Mouse (Mus musculus): ENCODE results near the gene Cnga3. TPM values are rescaled to one million over a fixed set of nuclear protein-coding genes. Genes with fewer than 3 reads are reported as not detected.
A peak's percentile ranks its signal among the peaks of the same experiment; 100 is the strongest.

The Cnga3 gene
- total RNA-seq, 2 experiments from 2014 or later, result 0.41 to 0.49 TPM

DNA sequence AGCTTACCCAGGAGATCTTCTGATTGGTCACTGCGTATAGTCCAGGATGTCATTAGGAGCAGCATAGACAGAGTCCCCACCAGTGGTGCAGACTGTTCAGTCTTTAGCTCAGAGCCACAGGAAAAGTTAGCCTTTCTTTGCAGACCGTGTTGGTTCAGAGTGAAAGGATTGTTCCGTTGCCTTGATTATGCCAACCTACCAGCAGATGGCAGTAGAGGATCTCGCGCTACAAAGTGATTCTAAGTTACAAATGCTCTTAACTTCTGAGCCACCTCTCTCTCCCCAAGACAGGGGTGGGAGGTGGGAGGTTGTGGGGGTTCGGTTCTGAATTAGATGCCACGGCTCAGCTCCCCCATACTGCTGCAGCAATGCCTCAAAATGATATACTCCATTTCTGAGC is 58.2 kb downstream of the Cnga3 start:
- DNase-seq (ENCODE audit: low spot score in 2 of 2), result peak in 1 of 2 experiments; percentile 56

DNA sequence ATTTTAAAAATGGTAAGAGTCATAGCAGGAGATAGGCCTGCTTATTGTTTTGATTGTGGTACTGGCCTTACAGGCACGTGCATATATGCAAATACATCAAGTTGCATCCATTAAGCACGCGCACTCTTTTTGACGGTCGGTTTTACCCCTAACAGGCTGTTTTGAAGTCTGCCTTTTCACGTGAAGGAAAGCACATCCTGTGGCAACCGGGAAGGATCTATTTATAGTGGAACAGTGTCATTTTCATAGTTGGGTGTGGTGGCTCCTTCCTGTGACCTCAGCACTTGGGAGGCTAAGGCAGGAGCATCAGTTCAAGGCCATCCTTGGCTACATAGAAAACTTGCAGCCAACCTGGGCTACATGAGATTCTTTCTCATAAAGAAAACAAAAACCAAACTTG is 72.3 kb downstream of the Cnga3 start:
- no peak for DNase-seq (ENCODE audit: low spot score in 2 of 2)

DNA sequence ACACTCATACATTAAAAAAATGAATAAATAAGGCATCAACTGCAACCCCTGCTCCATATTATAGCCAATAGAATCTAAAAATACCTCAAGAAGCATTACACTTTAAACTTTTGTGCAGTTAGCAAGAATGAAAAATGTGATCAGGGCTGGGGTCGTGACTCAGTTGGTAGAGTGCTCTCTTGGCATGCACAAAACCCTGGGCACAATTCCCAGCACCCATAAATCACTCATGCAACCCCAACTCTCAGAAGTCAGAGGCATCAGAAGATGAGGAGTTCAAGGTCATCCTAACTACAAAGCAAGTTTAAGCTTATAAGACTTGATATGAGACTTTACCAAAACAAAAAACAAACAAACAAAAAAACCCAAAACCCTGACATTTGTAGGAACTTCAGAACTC is 73.5 kb downstream of the Cnga3 start:
- DNase-seq (ENCODE audit: low spot score in 2 of 2), result no peak

DNA sequence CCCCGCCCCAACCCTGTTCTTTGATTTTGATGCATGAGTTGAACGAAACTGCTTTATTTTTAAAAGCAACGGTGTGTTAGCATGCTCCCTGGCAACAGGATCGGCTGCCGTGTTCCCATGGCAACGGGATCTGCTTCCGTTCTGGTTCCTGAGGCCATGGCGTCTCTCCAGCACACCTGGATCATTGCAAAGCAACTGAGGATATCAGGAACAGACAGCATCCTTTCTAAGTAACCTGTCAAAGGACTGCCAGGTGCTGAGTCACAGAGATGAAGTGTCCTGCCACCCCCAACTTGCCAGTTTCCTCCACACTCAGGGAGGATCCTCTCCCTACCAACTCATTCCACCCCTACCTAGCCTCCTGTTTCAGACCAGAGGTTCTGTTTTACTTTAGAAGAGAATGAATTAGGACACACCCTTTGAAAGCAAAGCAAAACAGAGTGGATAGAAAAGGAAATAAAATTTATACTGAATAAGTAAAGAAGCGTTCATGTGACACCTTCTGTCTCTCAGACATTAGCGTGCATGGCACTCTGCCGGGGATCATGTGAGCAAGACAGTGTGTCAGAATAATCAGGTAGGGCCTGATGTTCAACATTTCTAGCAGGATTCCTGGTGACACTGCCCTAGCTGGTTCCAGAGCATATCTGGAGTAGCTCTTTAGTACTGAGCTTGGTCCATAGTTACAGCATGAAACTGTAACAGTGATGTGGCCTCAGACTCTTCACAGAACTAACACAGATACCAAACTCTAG is 74.1 kb downstream of the Cnga3 start:
- DNase-seq (ENCODE audit: low spot score in 2 of 2), result no peak

DNA sequence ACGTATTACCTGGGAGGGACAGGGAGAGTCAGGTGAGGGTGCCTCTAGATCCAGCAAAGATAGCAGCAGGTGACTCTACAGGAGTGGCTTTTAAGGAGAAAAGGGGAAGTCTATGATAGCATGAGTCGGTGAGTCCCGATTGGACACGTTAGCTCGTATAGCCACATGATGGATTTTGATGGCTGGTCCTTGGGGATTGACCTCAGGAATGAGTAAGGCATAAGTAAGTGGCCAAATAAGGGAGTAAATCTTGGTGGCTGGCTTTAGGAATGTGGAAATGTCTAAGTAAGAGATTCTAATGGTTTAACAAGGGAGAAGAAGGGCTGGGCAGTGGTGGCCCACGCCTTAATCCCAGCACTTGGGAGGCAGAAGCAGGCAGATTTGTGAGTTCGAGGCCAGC is 74.7 kb downstream of the Cnga3 start:
- no peak for DNase-seq (ENCODE audit: low spot score in 2 of 2)

DNA sequence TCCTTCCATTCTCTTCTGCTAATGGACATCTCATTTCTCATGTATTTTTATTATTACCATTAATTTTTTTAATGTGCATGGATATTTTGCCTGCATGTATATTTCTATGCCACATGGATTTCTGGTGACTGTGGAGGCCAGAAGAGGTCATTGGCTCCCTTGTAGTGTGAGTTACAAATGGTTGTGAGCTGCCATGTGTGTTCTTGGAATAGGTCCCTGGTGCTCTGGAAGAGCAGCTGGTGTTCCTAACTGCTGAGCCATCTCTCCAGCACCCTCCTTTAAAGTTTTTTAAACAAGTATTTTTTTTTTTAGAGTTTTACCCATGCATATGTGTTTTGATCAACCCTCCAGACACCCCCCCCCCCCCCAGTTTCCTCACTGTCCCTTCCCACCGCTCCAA is 82.2 kb downstream of the Cnga3 start:
- DNase-seq (ENCODE audit: low spot score in 2 of 2), result no peak

DNA sequence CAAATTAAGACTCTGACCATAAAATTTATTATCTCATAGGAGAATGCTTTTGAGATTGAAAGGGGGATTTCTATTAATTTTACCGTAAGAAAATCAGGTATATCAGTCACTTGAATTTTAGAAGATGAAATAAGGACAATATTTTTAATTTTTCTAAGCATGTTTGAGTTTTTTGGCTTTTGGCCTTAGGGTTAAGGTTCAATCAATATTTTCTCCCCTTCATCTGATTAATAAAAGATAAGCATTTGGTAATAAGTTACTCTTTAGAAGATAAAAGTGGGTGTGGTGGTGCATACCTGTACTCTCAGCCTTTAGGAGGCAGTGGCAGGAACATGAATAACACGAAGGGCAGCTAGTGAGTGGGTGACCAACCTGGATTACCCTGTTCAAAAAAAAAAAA is 84.7 kb downstream of the Cnga3 start:
- DNase-seq (ENCODE audit: low spot score in 2 of 2), result no peak

DNA sequence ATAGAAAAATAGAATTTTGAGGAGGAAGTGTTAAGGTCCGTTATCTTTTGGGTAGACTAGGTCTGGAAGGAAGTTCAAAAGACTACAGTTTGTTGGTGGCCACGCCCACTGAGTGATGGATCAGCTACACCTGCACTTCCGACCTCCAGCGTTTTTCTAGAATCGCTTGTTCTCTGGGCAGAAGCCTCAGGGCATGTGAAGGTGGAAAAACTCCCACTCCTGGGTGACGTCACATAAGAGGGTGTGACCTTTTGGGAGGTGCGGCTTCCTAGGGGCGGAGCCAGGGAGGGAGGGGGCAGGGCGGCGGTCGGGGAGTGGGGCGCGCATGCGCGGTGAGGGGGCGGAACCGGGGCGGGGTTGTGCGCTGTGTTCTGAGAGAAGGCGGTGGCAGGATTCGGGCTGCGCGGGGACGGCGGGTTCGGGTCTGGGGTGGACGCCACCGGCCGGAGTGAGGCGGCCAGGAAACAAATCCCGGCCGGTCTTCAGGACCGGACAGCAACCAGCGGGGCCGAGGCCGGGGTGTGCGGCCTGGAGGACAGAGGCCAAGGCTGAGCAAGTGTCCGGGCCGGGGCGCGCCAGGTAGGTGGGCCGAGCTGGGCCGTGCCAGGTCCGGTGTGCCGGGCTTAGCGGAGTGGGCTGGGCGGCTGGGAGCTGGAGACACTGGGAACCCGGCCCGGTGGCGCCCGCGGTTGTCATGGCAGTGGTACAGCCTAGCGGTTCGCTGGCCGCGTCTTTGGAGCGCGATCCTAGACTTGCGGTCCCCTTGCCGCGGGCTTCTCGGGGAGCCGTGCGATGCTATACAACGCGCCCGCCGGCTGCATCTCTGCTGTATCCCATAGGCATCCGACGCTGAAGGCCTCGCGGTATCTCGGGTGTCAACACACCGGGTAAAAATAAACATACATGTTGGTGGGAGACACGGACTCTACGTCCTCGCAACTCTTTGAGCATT is 85.6 kb downstream of the Cnga3 start, which contains the start of gene Inpp4a:
Gene Inpp4a, plus strand, starts transcription at position 326 of the 952 bp plus-strand sequence.
- DNase-seq (ENCODE audit: low spot score in 2 of 2), result peak; percentile 98

DNA sequence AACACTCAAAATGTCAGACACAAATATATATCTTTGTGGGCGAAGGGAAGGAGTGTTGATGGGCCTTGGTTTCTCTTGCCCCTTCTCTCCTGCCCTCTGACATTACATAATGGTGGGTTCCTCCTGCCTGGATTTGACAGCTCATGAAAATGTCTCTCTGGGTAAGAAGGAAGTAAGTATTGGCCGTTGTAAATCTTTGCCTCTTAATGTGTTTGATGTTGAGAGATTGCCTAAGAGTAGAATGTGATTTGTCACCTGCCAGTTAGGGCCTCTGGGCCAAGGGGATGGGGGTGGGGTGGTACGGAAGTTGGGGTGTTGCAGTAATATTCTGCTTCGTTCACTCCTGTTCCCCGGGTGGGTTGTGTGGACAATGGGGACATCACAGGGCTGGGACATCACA is 86.4 kb downstream of the Cnga3 start:
- no peak for DNase-seq (ENCODE audit: low spot score in 2 of 2)

DNA sequence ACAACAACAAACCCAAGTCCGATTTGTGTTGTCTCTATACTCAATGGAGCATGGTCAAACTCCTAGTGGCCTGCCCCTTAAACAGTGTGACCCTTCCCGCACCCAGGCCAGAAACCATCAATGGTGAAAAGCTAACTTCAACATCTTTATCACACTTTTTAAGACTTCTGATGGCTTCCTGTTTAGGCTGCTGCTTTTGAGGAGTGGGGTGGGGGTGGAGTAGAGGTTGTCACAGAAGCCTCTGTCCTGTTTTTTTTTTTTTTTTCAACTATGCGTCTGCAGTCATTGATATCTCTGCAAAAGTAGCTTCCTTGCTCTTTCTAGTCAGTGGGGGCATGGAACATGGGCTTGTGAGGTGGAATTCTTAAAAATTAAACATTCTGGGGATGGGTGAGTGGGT is 88.6 kb downstream of the Cnga3 start:
- no peak for DNase-seq (ENCODE audit: low spot score in 2 of 2)

DNA sequence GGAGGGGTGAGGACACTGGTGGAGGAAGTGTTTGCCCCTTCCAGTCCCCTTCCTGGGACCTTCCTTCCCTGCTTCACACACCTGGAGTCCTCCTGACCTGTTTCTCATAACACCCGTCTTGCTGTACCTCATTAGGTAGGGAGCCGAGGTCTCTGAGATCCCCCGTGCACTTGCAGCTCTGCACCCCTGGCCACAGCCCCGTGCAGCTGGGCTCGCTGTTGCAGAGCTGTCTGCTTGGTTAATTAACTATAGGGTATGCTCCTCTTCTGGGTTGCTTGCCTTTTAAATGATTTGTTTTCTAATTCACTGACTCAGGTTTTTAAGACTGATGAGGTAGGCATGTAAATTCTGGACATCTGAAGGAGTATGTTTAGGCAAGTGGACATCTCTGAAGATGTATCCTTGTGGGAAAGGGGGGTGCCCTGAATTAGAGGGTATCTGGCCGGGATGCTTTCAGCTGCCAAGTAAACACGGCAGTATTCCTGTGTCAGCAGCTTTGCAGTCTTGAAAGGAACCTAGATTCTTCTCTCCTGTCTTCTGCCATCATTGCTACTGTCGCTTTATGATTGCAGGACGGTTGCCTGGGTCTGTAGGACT is 91.6 kb downstream of the Cnga3 start:
- no peak for DNase-seq (ENCODE audit: low spot score in 2 of 2)

DNA sequence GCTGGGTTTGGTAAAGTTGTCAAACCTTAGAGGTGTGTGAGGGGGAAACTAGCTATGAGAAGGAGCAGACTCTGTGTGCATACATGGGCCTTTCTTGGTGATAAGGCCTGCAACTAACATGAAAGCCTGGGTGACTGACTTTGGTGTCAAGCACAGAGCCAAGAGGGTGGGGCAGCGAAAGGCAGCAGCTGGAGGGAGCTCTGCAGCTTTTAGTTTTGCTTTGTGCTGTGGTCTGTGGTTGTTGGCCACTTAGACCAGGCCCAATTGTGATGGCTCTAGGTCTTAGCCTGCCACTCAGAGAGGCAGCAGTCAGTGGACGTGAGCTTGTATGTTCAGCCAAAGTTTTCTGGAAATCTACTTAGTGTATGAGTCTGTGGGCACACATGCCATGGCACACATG is 93.4 kb downstream of the Cnga3 start:
- no peak for DNase-seq (ENCODE audit: low spot score in 2 of 2)

DNA sequence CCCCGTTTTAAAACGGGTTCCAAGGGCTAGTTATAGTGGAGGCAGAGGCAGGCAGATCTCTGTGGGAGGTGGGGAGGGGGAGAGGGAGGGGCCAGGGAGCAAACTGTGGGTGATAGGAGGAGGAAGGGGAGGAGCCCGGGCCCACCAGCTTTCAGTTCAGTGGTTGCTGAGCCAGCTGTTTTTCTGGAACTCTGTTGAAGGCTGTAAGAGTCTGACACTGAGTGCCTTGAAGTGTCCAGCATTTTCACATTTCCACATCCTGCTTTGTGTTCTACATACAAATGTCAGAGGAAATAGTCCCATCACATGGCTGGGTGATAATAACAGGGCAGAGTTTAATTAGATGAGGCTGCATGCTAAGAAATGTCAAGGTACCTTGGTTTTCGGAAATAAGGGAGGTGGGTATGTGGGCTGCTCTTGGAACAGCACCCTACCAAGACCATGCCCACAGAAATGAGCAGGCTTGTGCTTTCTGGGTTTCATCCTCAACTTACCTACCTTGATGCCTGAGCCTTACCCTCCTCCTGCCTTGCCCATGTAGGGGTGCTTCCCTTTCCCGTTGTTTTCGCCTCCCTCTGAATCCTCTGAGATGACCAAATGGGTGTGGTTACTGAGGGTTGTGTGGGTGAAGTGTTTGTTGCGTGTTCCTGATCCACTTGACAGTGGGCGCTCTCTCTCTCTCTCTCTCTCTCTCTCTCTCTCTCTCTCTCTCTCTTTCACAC is 93.9 kb downstream of the Cnga3 start:
- DNase-seq (ENCODE audit: low spot score in 2 of 2), result no peak

DNA sequence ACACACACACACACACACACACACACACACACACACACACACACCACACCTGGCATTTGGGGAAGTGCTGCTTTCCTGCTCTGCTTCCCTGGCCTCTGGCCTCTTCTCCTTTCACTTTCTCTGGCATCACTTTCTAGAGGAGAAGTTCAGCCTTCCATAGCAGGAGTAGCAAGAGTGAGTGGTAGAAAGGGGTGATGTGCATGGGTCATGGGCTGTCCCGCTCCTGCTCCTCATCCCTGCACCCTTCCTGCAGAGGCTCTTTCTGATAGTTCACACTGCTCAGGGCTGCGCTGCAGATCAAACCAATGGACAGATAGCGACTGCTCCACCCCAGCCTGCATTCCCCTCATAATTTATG is 94.5 kb downstream of the Cnga3 start:
- no peak for DNase-seq (ENCODE audit: low spot score in 2 of 2)

DNA sequence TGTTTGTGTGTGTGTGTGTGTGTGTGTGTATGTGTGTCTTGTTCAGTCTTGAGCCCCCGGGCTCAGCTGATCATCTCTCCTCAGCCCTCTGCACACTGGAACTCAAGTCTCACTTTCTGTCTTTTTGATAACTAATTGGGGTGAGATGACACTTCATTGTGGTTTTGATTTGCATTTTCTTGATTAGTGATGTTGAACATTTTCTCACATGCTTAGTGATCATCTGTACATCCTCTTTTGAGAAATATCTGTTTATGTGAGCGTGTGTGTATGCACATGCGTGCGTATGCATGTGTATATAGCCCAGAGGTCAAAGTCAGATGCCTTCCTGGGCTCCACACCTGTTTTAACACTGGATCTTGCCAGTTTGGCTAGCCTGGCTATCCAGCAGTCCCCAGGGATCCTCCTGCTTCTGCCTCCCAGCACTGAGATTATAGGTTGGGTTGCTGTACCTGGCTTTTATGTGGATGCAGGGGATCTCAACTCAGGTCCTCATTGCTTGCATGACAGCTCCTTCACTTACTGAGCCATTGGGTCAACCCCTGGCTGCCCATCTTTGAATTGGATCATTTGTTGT is 95.8 kb downstream of the Cnga3 start:
- DNase-seq (ENCODE audit: low spot score in 2 of 2), result no peak

Other genes starting within 250 kb of the Cnga3 start
- gene Vwa3b, start 187.8 kb upstream of the Cnga3 start, total RNA-seq (2021), result 10 to 100 TPM; 10.4 to 16.7 TPM
- 10 to 100 TPM; 25.4 to 30.4 TPM for gene Inpp4a, start 85.4 kb downstream of the Cnga3 start, total RNA-seq (2021)
- 10 to 100 TPM; 54.4 to 54.5 TPM for gene Coa5, start 215.7 kb downstream of the Cnga3 start, total RNA-seq (2021)
- gene Unc50, start 215.7 kb downstream of the Cnga3 start, total RNA-seq (2021), result 10 to 100 TPM; 35.0 to 38.9 TPM